Comparison of ENCODE assay signal across 9 mouse cellular contexts in the genomic region with DNA sequence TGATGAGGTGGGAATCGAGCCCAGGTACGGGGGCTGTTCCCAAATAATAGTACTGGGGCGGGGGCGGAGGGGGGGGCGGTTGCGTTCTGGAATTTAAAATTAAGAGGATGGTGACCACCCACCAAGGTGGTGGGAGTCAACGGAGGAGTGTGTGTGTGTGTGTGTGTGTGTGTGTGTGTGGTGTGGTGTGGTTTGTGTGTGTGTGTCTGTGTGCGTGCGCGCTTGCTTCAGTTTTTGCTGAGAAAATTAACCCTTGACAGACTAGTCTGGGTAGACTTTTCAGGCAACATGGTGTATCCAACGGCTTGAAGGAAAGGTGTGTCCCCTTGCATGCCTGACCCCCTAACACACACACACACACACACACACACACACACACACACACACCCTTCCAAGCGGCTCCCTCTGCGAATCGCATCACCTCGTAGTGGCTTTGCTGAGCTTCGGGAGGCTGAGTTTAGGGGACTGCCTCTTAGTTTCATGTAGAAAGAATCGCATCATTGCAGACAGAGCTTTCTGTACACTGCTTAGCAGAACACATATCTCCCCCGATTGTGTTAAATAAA. TPM values are rescaled to one million over a fixed set of nuclear protein-coding genes. Genes with fewer than 3 reads are reported as not detected.
DNase-seq lines count a peak whose midpoint lies in the region; ATAC-seq lines count a peak whose summit lies in the region.
"Had no signal": no experiment of that assay in that cellular context is flagged by ENCODE, and none has a peak within 500 bp of the region (broad histone marks: within the 10 kb centered on the region; RNA-seq: fewer than 3 reads in every experiment).

No protein-coding gene starts in this region.

- no peaks in the 10 kb centered on the region for H3K9me3 ChIP-seq in heart, embryonic 10.5 days
- H3K9me3 ChIP-seq in limb, embryonic 13.5 days = no peaks in the 10 kb centered on the region
- no peaks in the 10 kb centered on the region for H3K9me3 ChIP-seq in stomach, embryonic 16.5 days (replicated peaks; ENCODE audit: control insufficient read depth, low read length)
- H3K9me3 ChIP-seq: liver, embryonic 15.5 days had no signal

- no peak for ATAC-seq in limb, embryonic 13.5 days (ENCODE audit: low FRiP score, low read depth)
- ATAC-seq in stomach, embryonic 16.5 days (ENCODE audit: insufficient read depth, low FRiP score) = no peak

- H3K27ac ChIP-seq in heart, embryonic 10.5 days = no peak overlapping the region
- no peak overlapping the region for H3K27ac ChIP-seq in limb, embryonic 13.5 days
- no peak overlapping the region for H3K27ac ChIP-seq in stomach, embryonic 16.5 days (ENCODE audit: low read length)
- H3K27ac ChIP-seq: liver, embryonic 15.5 days had no signal

- H3K4me1 ChIP-seq in heart, embryonic 10.5 days = peaks cover 9% of the 10 kb centered on the region
- H3K4me1 ChIP-seq in limb, embryonic 13.5 days = peaks cover 14% of the 10 kb centered on the region
- 0 out of 2 replicates have a peak, but pooled peaks cover 2% of the 10 kb centered on the region for H3K4me1 ChIP-seq in stomach, embryonic 16.5 days (ENCODE audit: control insufficient read depth, insufficient read depth, low read length)
- H3K4me1 ChIP-seq: liver, embryonic 15.5 days had no signal

- H3K9ac ChIP-seq in limb, embryonic 13.5 days = no peak overlapping the region
- H3K9ac ChIP-seq in stomach, embryonic 16.5 days (ENCODE audit: low read length) = no peak overlapping the region
- H3K9ac ChIP-seq: liver, embryonic 15.5 days had no signal

- H3K36me3 ChIP-seq in heart, embryonic 10.5 days = no peaks in the 10 kb centered on the region
- no peaks in the 10 kb centered on the region for H3K36me3 ChIP-seq in limb, embryonic 13.5 days
- no peaks in the 10 kb centered on the region for H3K36me3 ChIP-seq in stomach, embryonic 16.5 days (ENCODE audit: control insufficient read depth, insufficient read depth, low read length)
- H3K36me3 ChIP-seq: liver, embryonic 15.5 days had no signal

- peak overlapping the region; percentile 58 for H3K4me3 ChIP-seq in heart, embryonic 10.5 days
- H3K4me3 ChIP-seq in limb, embryonic 13.5 days = peak overlapping the region; percentile 44
- H3K4me3 ChIP-seq in stomach, embryonic 16.5 days (replicated peaks; ENCODE audit: low read length) = no peak overlapping the region
- H3K4me3 ChIP-seq: liver, embryonic 15.5 days had no signal

- H3K4me2 ChIP-seq in limb, embryonic 13.5 days (replicated peaks) = peak overlapping the region; percentile 71
- peak overlapping the region; percentile 48; the same call in 1 of the 2 replicates for H3K4me2 ChIP-seq in stomach, embryonic 16.5 days (ENCODE audit: low read depth, low read length)
- H3K4me2 ChIP-seq: liver, embryonic 15.5 days had no signal

- no peak for DNase-seq in heart, embryonic 10.5 days (ENCODE audit: low spot score)
- no peak for DNase-seq in heart, postnatal 36 days
- DNase-seq in right cerebral cortex, adult 2 months (ENCODE audit: low spot score in 2 of 2) = peak; percentile 30 to 46
- no peak for DNase-seq in right cerebral cortex, postnatal 14 days
- DNase-seq in adipocyte (ENCODE audit: low spot score) = no peak
- no peak for DNase-seq in cerebellum, adult 9-11 months

- intact Hi-C loops in heart, postnatal 36 days (cut with DNase I) = no loop called here

- peaks cover 60% of the 10 kb centered on the region for H3K27me3 ChIP-seq in heart, embryonic 10.5 days (ENCODE audit: insufficient read depth, poor library complexity, severe bottlenecking)
- peaks cover 73% of the 10 kb centered on the region for H3K27me3 ChIP-seq in limb, embryonic 13.5 days
- H3K27me3 ChIP-seq in stomach, embryonic 16.5 days (ENCODE audit: control insufficient read depth, insufficient read depth, low read length) = peaks cover 34% of the 10 kb centered on the region

- WGBS in heart, embryonic 10.5 days = 23% methylated on average over 18 of the region's 18 CpGs
- 14% methylated on average over 17 of the region's 18 CpGs for WGBS in limb, embryonic 13.5 days
- WGBS in stomach, embryonic 16.5 days = 15% methylated on average over 18 of the region's 18 CpGs

RNA-seq across cellular contexts. Expression of gene Dab1, which starts 1.5 kb away (rescaled TPM):
- polyA plus RNA-seq in heart, embryonic 10.5 days (2016; fragmentation: Nextera tagmentation; extraction: Ambion mirVana) = 0.80 and 3.6 TPM in 2 replicates
- not detected for total RNA-seq in heart, postnatal 36 days (2021)
- polyA plus RNA-seq in limb, embryonic 13.5 days (2015; fragmentation: Nextera tagmentation; extraction: Ambion mirVana) = 24.7 TPM in 2 replicates
- polyA plus RNA-seq in stomach, embryonic 16.5 days (2015; fragmentation: Nextera tagmentation; extraction: Ambion mirVana) = 9.3 and 10.0 TPM in 2 replicates

Comparison
In these comparisons a context has a peak if more than half of its experiments do, and no peak if none do; other contexts are left out.
1. DNase-seq: peak in right cerebral cortex, adult 2 months (2 of 2); none in heart, embryonic 10.5 days (single experiment), heart, postnatal 36 days (0 of 2), right cerebral cortex, postnatal 14 days (single experiment), adipocyte (single experiment) and cerebellum, adult 9-11 months (single experiment).